Mouse (Mus musculus) liver, adult 2 months (tissue): ENCODE data around the gene Cyp2a5.

Experiments used
- CTCF ChIP-seq: fragments of 200-500 bp; IDR thresholded peaks from 2 replicates; pipeline ENCODE4 v1.5.1; 2011; ENCODE audit warnings: low read depth, low read length, control low read depth
- POLR2A ChIP-seq: fragments of 200-500 bp; IDR thresholded peaks from 2 replicates; pipeline ENCODE4 v1.6.1; 2011; ENCODE audit warnings: low read length, control low read depth; ENCODE audit not compliant: insufficient read depth; ENCODE audit errors: extremely low read depth

DNA sequence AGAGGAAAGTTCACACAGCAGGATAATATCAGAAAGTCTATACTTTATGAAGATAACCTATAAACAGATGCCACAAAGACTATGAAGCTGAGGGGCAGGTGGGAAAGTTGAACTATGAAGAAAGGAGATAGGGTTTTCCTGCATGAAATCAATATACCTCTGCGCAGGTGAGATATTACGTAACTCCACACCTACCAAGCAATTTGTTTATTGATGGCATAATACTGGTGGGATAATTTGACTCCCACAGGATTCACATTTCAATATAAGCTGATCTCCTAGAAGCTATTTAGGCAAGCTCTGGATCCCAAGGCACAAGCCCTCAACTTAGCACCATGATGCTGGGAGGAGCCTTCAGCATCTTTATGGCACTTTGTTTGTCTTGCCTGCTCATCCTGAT, 26.5 kb upstream of the Cyp2a5 start, which contains the start of gene Cyp2g1:
- TF ChIP-seq POLR2A (no peak), CTCF (no peak)
